8 mouse cellular contexts compared by ENCODE assay signal in the genomic region with DNA sequence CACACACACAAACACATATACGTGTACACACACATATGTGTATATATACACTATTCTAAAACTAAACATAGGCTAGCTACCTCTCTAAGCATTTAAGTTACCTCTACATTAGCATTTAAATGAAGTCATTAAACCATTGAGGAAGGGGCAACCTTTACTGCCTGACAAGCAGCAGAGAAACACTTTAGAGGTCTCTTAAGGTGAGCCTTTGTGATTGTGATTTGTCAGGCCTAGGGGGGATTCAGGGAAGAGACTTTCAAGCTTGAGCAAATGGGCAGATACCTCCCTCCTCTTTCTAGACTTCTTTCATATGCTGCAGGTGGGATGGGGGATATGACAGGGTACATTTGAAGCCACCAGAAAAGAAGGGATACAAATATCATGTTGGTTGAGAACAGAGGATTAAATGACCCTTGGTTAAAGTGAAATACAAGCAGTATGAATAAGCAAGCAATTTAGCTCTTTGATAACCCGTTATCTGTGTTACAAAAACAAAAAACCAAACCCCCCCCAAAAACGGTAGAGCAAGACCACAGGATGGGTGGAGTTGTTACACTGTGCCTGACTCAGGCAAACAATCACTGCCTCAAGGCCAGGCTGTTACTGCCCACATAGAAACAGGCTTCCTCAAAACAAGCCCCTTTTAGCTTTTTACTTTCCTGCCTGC. TPM values are rescaled to one million over a fixed set of nuclear protein-coding genes. Genes with fewer than 3 reads are reported as not detected.
DNase-seq lines count a peak whose midpoint lies in the region; ATAC-seq and TF ChIP-seq lines count a peak whose summit lies in the region.

No protein-coding gene starts in this region.

- H3K4me2 ChIP-seq in forebrain, embryonic 15.5 days (replicated peaks): peak overlapping the region; percentile 53
- peak overlapping the region; percentile 73 for H3K4me2 ChIP-seq in neural tube, embryonic 13.5 days

- H3K79me2 ChIP-seq in MEL (ENCODE audit: control insufficient read depth, insufficient read depth, low read length, poor library complexity): peaks cover 36% of the 10 kb centered on the region
- H3K79me2 ChIP-seq in liver, adult 2 months (ENCODE audit: control insufficient read depth, insufficient read depth, low read length): peaks cover 9% of the 10 kb centered on the region; the same call in 1 of the 2 replicates

- ATAC-seq in forebrain, embryonic 15.5 days (replicated peaks): no peak
- no peak for ATAC-seq in neural tube, embryonic 13.5 days (ENCODE audit: low read depth)
- ATAC-seq in monocyte, adult 5-6 weeks (replicated peaks; ENCODE audit: insufficient number of reproducible peaks, low FRiP score, low TSS enrichment, poor library complexity, severe bottlenecking): no peak

- peaks cover 12 to 29% of the 10 kb centered on the region in 2 experiments for H3K4me1 ChIP-seq in MEL (ENCODE audit: control insufficient read depth in 1 of 2, insufficient read depth in 2 of 2, low read length in 2 of 2)
- peaks cover 26% of the 10 kb centered on the region for H3K4me1 ChIP-seq in forebrain, embryonic 15.5 days
- peaks cover 10% of the 10 kb centered on the region for H3K4me1 ChIP-seq in liver, adult 2 months (ENCODE audit: control insufficient read depth, insufficient read depth, low read length)
- H3K4me1 ChIP-seq in neural tube, embryonic 13.5 days (replicated peaks): peaks cover 30% of the 10 kb centered on the region

- WGBS in forebrain, embryonic 15.5 days: 73% methylated on average over 3 of the region's 3 CpGs
- 49% methylated on average over 3 of the region's 3 CpGs for WGBS in liver, adult 2 months
- 67% methylated on average over 3 of the region's 3 CpGs for WGBS in neural tube, embryonic 13.5 days

- H3K27ac ChIP-seq in gastrocnemius, adult 2 months: peak overlapping the region; percentile 99
- peak overlapping the region; percentile 99 for H3K27ac ChIP-seq in MEL (ENCODE audit: control insufficient read depth, low read depth, low read length)
- peak overlapping the region; percentile 98; the same call in 1 of the 2 replicates for H3K27ac ChIP-seq in forebrain, embryonic 15.5 days (replicated peaks)
- peak overlapping the region; percentile 66; the same call in 1 of the 2 replicates for H3K27ac ChIP-seq in liver, adult 2 months (replicated peaks; ENCODE audit: insufficient read depth, low read depth, low read length)
- peak overlapping the region; percentile 97; the same call in 1 of the 2 replicates for H3K27ac ChIP-seq in neural tube, embryonic 13.5 days (replicated peaks)

- TF ChIP-seq RAD21 in MEL (IDR thresholded peaks at IDR 0.05; ENCODE audit: low read depth, low read length): no peak

- TF ChIP-seq CTCF in gastrocnemius, adult 2 months (IDR thresholded peaks at IDR 0.05): no peak
- TF ChIP-seq CTCF in MEL (IDR thresholded peaks at IDR 0.05 in 2 of 3, conservative IDR thresholded peaks at IDR 0.05 in 1 of 3; ENCODE audit: control insufficient read depth in 1 of 3, insufficient read depth in 1 of 3, low read depth in 2 of 3, low read length in 3 of 3, poor library complexity in 1 of 3, severe bottlenecking in 1 of 3): no peak
- no peak for TF ChIP-seq CTCF in liver, adult 2 months (IDR thresholded peaks at IDR 0.05; ENCODE audit: low read depth, low read length)

- TF ChIP-seq EP300 in MEL (IDR thresholded peaks at IDR 0.05; ENCODE audit: low read depth in 1 of 2, low read length in 2 of 2): peak; percentile 82 to 93

- peak overlapping the region; percentile 95 for H3K4me3 ChIP-seq in gastrocnemius, adult 2 months
- H3K4me3 ChIP-seq in MEL (ENCODE audit: control insufficient read depth in 1 of 2, insufficient read depth in 1 of 2, low read depth in 2 of 2, low read length in 2 of 2): peak overlapping the region; percentile 98 to 100
- H3K4me3 ChIP-seq in forebrain, embryonic 15.5 days: peak overlapping the region; percentile 72
- no peak overlapping the region for H3K4me3 ChIP-seq in liver, adult 2 months (ENCODE audit: insufficient read depth, low read depth, low read length)
- H3K4me3 ChIP-seq in neural tube, embryonic 13.5 days: peak overlapping the region; percentile 73

- intact Hi-C loops in gastrocnemius, adult 2 months (cut with DNase I): loop anchor here (10.0 kb wide), 1 partner anchor 497 kb away; a partner anchor contains a TSS
- intact Hi-C loops in gastrocnemius, postnatal 36 days (cut with DNase I): no loop called here

- H3K9me3 ChIP-seq in MEL (replicated peaks; ENCODE audit: insufficient read depth, low read length): no peaks in the 10 kb centered on the region
- H3K9me3 ChIP-seq in forebrain, embryonic 15.5 days: no peaks in the 10 kb centered on the region
- no peaks in the 10 kb centered on the region for H3K9me3 ChIP-seq in neural tube, embryonic 13.5 days

- peak overlapping the region; percentile 98 for H3K9ac ChIP-seq in MEL (ENCODE audit: control insufficient read depth, low read depth, low read length, poor library complexity, severe bottlenecking)
- peak overlapping the region; percentile 77 for H3K9ac ChIP-seq in forebrain, embryonic 15.5 days (replicated peaks)
- no peak overlapping the region for H3K9ac ChIP-seq in liver, adult 2 months (ENCODE audit: low read depth, low read length)
- H3K9ac ChIP-seq in neural tube, embryonic 13.5 days: peak overlapping the region; percentile 80

- no peak; a peak in 1 of 4 replicates for TF ChIP-seq POLR2A in MEL (IDR thresholded peaks at IDR 0.05; ENCODE audit: control insufficient read depth in 1 of 2, insufficient read depth in 1 of 2, low read depth in 1 of 2, low read length in 2 of 2, poor library complexity in 1 of 2)
- TF ChIP-seq POLR2A in liver, adult 2 months (IDR thresholded peaks at IDR 0.05; ENCODE audit: extremely low read depth, insufficient read depth, low read length): no peak

- H3K36me3 ChIP-seq in MEL (ENCODE audit: control insufficient read depth in 1 of 2, insufficient read depth in 2 of 2, low read length in 2 of 2): peaks cover 0 to 34% of the 10 kb centered on the region in 2 experiments; a peak in 3 of 4 replicates
- H3K36me3 ChIP-seq in forebrain, embryonic 15.5 days: no peaks in the 10 kb centered on the region
- no peaks in the 10 kb centered on the region for H3K36me3 ChIP-seq in liver, adult 2 months (ENCODE audit: control insufficient read depth, insufficient read depth, low read length)
- H3K36me3 ChIP-seq in neural tube, embryonic 13.5 days: no peaks in the 10 kb centered on the region

- no peak for DNase-seq in gastrocnemius, adult 2 months
- DNase-seq in gastrocnemius, postnatal 36 days: no peak
- DNase-seq in MEL (ENCODE audit: low read depth, low spot score): peak; percentile 85
- no peak for DNase-seq in liver, adult 2 months (ENCODE audit: extremely low read depth, low read depth, low spot score)
- no peak for DNase-seq in gastrocnemius, postnatal 10 days

- H3K27me3 ChIP-seq in MEL (ENCODE audit: control insufficient read depth in 1 of 2, insufficient read depth in 2 of 2, low read length in 2 of 2): no peaks in the 10 kb centered on the region
- H3K27me3 ChIP-seq in forebrain, embryonic 15.5 days: no peaks in the 10 kb centered on the region
- H3K27me3 ChIP-seq in liver, adult 2 months (ENCODE audit: control insufficient read depth, insufficient read depth, low read length): no peaks in the 10 kb centered on the region
- no peaks in the 10 kb centered on the region for H3K27me3 ChIP-seq in neural tube, embryonic 13.5 days

TF ChIP-seq in MEL, 35 proteins besides CTCF, POLR2A, EP300 and RAD21 (continues in another document):
- TF ChIP-seq ETS1 (IDR thresholded peaks at IDR 0.05; ENCODE audit: low read depth, low read length): peak; percentile 68
- TF ChIP-seq TCF12 (IDR thresholded peaks at IDR 0.05; ENCODE audit: low read depth, low read length): peak; percentile 64
- TF ChIP-seq CHD2 (IDR thresholded peaks at IDR 0.05; ENCODE audit: low read length): no peak
- peak; percentile 60; the same call in 1 of the 2 replicates for TF ChIP-seq BHLHE40 (IDR thresholded peaks at IDR 0.05; ENCODE audit: borderline replicate concordance, low read depth, low read length)
- no peak for TF ChIP-seq SMC3 (IDR thresholded peaks at IDR 0.05; ENCODE audit: low read depth, low read length)
- 0 out of 2 replicates have a peak, but pooled peaks have one; percentile 51 for TF ChIP-seq MAZ (IDR thresholded peaks at IDR 0.05; ENCODE audit: low read depth, low read length)
- no peak for TF ChIP-seq ZMIZ1 (IDR thresholded peaks at IDR 0.05; ENCODE audit: low read depth, low read length)
- TF ChIP-seq MXI1 (IDR thresholded peaks at IDR 0.05; ENCODE audit: low read depth, low read length): peak; percentile 10; the same call in 1 of the 2 replicates
- no peak for TF ChIP-seq ZKSCAN1 (IDR thresholded peaks at IDR 0.05; ENCODE audit: low read depth, low read length)
- 0 out of 2 replicates have a peak, but pooled peaks have one; percentile 14 for TF ChIP-seq MYC (IDR thresholded peaks at IDR 0.05; ENCODE audit: low read depth, low read length)
- no peak for TF ChIP-seq JUND (IDR thresholded peaks at IDR 0.05; ENCODE audit: low read depth, low read length)
- no peak for TF ChIP-seq NRF1 (IDR thresholded peaks at IDR 0.05; ENCODE audit: insufficient read depth, low read depth, low read length, poor library complexity, severe bottlenecking)
- peak; percentile 81 for TF ChIP-seq MYB (IDR thresholded peaks at IDR 0.05; ENCODE audit: low read depth, low read length)
- TF ChIP-seq MAX (IDR thresholded peaks at IDR 0.05; ENCODE audit: low read length): peak; percentile 34
- TF ChIP-seq RCOR1 (IDR thresholded peaks at IDR 0.05; ENCODE audit: low read depth, low read length): peak; percentile 99
- TF ChIP-seq ZNF384 (IDR thresholded peaks at IDR 0.05; ENCODE audit: low read depth, low read length): 0 out of 2 replicates have a peak, but pooled peaks have one; percentile 45
- TF ChIP-seq GATA1 (IDR thresholded peaks at IDR 0.05; ENCODE audit: low read depth, low read length): peak; percentile 89
- peak; percentile 22; the same call in 1 of the 2 replicates for TF ChIP-seq TBP (IDR thresholded peaks at IDR 0.05; ENCODE audit: low read depth, low read length)
- no peak for TF ChIP-seq E2F4 (IDR thresholded peaks at IDR 0.05; ENCODE audit: borderline replicate concordance, low read depth, low read length)

RNA-seq across cellular contexts. Expression of a gene that starts 1.2 kb away (rescaled TPM):
- total RNA-seq in gastrocnemius, adult 2 months (2021): 10 to 100 TPM; 13.0 to 14.1 TPM
- total RNA-seq in gastrocnemius, postnatal 36 days (2021): 10 to 100 TPM; 11.1 to 14.1 TPM
- total RNA-seq in MEL (2012; rRNA removed): 98.0 and 114 TPM in 2 replicates
- 100 to 1,000 TPM in 1 of 2 experiments, not detected in 1; 108 TPM for polyA plus RNA-seq in MEL (2012; ENCODE audit: insufficient read depth in 1 of 2, insufficient read length in 2 of 2, low read depth in 1 of 2, low replicate concordance in 2 of 2, missing spikeins in 1 of 2)
- polyA plus RNA-seq in forebrain, embryonic 15.5 days (2015; fragmentation: Nextera tagmentation; extraction: Ambion mirVana): 88.8 and 92.1 TPM in 2 replicates
- 35.8 and 57.9 TPM in 2 replicates for total RNA-seq in liver, adult 2 months (2014; rRNA removed)
- 13.5 and 14.5 TPM in 2 replicates for polyA plus RNA-seq in liver, adult 2 months (2012; rRNA removed)
- 73.1 and 76.7 TPM in 2 replicates for polyA plus RNA-seq in neural tube, embryonic 13.5 days (2015; fragmentation: Nextera tagmentation; extraction: Ambion mirVana)
- 10 to 100 TPM; 23.0 to 27.6 TPM for total RNA-seq in gastrocnemius, postnatal 10 days (2021)
- 330 to 349 TPM (median 340 TPM) in 3 replicates for total RNA-seq in monocyte, adult 5-6 weeks (2017)
